Mouse (Mus musculus): ENCODE measurements around the gene Csnk1e.

Csnk1e gene

DNA sequence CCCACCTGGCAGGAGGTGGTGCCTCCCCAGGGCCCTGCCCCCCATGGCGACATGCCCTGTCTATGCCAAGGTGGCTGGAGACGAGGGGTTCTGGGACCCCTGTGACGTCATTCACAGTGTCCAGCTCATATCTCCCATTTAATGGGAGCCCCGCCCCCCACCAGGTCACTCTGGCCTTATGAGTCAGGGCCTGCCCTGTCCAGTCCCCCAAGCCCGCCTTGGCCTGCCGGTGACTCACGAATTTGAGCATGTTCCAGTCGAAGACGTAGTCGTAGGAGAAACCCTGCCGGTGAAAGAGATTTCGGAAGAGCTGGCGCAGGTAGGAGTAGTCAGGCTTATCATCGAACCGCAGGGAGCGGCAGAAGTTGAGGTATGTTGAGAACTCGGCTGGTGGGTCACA is 30.8 kb downstream of the Csnk1e start:
- no peak for DNase-seq (ENCODE audit: low spot score in 2 of 2)

DNA sequence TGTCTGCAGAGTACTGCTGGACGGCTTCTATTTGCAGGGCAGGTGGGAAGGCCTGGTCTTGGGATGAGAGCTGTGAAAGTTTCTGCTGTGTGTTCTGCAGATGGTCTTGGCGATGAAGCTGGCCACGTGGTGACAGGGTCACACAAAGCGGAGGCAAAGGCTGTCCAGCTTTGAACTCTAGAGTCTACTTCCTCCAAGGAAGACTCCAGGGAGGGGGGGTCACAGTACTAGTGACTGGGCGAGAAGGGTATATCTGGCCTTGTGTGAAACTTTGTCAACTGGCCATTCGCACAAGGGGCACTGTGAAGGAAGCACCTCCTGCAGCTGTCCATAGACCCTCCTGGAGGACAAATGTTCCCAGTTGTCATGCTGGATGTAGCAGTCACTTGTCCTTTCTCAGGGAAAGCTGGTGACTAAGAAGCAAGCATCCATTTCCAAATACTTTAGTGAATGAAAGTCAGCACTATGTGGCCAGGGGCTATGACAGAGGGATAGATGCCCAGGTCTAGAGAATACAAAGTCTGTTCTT is 32.6 kb downstream of the Csnk1e start:
- DNase-seq (ENCODE audit: low spot score in 2 of 2): no peak

DNA sequence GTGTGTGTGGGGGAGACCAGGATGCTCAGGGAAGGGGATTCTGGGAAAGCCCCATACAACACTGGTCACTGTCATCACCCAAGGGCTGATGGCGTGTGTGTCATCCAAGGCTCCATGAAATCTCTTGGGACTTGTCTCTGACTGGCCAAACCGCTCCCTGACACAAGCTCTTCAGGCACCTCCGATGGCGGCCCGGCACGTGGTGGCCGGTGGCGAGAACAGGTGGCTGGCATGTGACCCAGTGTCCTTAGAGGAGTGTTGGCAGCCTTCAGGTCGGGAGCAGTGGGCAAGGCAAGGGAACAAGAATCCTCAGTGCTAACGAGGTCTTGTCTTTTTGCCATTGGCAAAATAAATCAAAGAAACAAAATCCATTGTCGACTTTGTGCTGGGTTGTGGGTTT is 36.7 kb downstream of the Csnk1e start:
- no peak for DNase-seq (ENCODE audit: low spot score in 2 of 2)

DNA sequence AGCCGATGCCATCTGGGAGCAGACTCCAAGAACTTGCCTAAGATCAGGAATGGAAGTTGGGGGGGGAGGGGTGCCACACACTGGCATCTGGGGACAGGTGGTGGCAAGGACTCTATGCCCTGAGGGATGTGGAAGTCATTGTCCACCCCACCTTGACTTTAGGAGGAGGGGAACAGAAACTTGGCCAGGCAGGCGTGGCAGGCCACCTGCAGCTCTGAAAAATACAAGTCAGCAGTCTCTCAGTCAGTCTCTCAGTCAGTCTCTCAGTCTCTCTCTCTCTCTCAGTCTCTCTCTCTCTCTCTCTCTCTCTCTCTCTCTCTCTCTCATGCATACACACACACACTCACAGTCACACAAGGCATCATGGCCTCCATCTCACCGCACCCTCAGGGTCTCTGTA is 37.1 kb downstream of the Csnk1e start:
- DNase-seq (ENCODE audit: low spot score in 2 of 2): no peak

DNA sequence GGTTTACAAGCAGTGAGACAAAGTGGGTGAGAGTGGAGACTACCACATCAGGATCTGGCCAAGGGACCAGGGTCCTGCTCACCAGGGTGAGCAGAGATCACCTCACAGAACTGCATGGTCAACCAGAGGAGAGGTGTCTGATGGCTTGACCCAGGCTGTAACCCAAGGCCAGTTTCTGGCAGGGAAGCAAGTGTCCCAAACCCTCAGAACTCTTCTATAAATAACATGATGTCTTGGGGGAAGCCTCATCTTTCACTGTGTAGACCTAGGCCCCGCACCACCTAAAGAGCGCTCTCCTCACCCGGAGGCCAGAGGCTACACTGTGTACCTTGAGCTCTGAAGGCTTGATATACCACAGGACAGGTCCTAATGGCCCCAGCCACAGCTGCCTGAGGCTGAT is 38.0 kb downstream of the Csnk1e start:
- no peak for DNase-seq (ENCODE audit: low spot score in 2 of 2)

DNA sequence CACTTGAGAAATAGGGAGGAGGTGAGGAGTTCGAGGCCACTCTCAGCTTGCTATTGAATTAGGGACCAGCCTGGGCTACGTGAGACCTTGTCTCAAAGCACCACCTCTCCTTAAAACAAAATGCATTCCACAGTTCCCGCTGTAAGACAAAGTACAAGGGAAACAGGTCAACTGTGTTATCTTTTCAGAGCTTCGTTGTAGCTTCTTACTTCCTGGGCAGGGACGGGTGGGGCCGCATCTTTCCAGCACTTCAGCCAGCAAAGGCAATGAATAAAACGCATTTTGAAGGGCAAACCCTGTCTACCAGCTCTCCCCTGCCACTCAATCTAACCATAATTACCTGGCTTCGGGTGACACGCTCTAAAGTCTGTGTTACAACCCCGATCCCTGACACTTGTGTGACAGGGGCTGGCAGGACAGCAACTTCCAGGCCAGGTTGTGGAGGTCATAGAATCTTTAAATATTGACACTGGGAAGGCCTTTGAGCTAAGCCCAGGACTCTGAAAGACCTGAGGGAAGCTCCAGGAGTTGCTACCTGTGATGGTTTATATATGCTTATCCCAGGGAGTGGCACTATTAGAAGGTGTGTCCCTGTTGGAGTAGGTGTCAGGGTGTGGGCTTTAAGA is 38.8 kb downstream of the Csnk1e start:
- DNase-seq (ENCODE audit: low spot score in 2 of 2): no peak

DNA sequence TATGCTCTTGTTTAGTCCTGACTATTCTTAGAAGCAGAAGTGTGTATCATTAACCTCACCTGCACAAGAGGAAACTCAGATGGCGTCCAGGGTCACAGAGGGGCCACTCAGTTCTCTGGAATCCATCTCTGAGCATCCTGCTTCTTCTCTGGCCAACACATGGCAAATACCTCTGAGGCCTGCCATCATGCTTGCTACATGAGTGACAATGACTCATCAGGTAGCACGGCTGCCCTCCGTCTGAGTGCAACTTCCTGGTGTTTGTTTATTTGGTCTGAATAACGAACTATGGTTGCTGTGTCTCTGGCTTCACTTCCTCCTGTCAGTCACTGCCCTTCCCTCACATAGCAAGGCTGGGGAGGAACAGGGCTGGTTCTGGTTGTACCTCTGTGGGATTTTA is 40.9 kb downstream of the Csnk1e start:
- DNase-seq (ENCODE audit: low spot score in 2 of 2): no peak

DNA sequence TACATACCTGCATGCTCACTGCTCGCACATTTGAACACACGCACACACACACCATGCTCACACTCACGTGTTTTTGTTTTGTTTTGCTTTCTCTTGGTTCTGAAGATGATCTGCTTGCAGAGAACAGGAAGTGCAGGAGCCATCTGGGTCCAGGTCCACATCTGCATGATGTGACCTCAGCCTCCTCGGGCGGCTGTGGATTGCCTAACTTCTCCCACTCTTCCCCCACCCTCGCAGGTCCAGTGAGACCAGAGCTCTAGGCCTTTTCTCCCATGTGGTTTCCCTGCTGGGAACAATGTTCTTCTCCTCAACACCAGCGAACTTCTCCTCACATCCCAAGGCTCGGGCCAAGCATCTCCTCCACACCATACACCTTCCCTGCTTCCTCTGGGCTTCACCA is 41.6 kb downstream of the Csnk1e start:
- no peak for DNase-seq (ENCODE audit: low spot score in 2 of 2)

DNA sequence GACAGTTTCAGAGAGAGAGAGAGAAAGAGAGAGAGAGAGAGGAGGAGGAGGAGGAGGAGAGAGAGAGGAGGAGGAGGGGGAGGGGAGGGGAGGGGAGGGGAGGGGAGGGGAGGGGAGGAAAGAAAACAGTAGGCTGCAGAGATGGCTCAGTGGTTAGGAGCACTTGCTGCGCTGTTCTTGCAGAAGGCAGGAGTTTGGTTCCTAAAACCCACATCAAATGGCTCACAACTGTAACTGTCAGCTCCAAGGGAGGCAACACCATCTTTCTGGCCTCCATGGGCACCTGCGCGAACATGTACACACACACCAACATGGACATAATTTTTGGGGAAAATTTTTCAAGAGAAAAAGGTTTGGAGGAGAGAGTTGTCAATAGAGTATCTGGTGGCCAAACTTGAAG is 42.2 kb downstream of the Csnk1e start:
- DNase-seq (ENCODE audit: low spot score in 2 of 2): no peak

DNA sequence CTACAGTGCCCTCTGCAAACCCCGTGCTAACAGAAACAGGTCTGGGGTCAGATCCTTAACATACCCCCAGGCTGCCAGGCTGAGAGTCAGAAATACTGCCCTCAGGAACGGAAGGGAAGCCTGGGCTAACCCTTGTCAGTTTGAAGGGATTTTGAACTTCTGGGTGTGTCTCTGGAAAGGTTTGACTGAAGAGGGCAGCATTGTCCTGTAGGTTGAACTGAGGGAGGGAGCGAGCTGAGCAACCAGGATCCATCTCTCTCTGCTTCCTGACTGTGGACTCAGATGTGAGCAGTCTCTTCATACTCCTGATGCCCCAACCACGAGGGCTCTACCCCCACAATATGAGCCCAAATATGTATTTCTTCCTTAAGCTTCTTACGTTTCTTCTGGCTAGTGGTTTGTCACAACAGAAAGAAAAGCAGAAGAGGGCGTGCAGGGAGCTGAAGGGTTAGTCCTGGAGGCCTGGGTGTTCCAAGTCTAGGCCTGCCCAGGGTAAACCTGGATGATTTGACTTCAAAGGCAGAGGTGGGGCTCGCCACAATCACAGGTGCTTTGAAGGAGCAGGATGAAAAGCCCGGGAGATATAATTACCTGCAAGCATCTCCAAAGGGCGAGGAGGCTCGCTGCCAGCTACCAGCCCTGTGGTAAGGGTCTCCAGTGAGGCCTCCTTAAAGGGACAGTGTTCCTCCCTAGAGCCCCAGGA is 43.9 kb downstream of the Csnk1e start:
- no peak for DNase-seq (ENCODE audit: low spot score in 2 of 2)

DNA sequence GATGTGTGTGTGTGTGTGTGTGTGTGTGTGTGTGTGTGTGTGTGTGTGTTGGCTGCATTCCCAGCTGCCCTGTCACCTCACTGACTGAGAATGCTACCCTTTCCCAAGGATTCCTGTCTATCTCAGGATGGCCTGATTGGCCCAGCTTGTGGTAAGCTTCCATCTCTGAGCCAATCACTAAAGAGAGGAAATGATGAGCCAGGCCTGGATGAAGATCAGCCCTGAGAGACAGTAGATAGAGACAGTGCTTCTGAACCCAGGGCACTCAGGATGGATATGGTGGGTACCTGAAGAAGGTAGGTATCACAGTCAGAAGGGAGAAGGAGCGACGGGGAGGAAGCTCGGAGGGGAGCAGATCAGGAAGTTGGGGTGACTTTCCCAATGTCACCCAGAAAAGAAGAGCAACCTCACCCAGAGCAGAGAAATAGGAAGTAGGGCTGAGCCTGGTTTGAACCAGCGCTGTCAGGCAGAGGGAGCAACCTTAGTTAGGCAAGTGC is 46.2 kb downstream of the Csnk1e start:
- no peak for DNase-seq (ENCODE audit: low spot score in 2 of 2)

DNA sequence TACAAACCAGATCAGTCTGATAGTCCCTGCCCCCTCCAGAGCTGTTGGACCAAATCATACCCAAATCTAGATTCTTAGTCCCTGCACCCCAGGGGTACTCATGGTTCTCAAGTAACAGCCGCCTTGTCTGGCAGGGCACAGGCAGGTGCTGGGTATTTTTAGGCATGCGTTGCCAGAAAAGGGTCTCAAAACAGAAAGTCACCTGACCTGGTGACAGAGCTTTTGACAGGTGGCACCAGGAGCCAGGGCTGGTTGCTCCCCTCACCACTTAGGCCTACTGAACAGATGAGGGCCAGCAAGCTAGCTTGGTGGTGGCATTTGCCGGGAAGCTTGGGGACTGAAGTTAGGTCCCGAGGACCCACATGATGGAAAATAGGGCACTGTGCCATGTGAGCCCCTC is 48.8 kb downstream of the Csnk1e start:
- no peak for DNase-seq (ENCODE audit: low spot score in 2 of 2)

DNA sequence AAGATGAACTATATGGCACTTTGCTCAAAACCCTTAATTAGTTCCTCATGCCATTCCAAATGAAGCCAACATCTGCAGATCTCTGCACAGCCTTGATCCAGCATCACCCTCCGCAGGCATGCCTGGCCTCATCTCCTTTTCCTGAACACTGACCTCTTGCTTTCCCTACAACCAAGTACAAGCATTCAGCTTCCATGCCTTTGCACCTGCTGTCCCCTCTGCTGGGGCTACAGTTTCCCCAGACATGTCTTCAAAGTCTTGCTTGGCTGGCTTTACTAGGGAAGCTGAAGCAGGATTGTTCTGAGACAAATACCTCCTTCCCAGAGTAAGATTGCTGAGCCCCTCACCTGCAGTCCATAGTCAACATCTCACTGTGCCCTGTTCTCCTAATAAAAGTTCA is 51.1 kb downstream of the Csnk1e start:
- no peak for DNase-seq (ENCODE audit: low spot score in 2 of 2)

DNA sequence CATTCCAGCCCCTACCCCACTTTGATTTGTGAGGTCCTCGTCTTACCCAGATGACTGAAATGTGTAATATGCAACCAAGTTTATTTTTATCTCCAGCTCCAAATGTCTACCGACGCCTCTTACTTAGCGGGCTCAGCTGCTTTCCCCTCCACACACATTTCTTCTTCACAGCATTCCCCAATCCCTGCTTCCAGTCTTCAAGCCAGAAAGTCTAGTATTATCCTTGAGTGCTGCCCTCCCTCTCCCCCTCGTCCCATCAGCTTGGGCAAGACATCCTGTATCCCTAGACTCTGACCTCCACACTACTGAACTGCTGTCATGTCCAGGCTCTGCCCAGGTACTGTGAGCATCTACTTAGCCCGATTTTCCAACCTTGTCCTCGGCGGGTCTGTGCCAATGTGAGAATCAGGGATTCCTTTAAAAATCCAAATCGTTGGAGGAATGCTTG is 51.6 kb downstream of the Csnk1e start:
- DNase-seq (ENCODE audit: low spot score in 2 of 2): no peak

DNA sequence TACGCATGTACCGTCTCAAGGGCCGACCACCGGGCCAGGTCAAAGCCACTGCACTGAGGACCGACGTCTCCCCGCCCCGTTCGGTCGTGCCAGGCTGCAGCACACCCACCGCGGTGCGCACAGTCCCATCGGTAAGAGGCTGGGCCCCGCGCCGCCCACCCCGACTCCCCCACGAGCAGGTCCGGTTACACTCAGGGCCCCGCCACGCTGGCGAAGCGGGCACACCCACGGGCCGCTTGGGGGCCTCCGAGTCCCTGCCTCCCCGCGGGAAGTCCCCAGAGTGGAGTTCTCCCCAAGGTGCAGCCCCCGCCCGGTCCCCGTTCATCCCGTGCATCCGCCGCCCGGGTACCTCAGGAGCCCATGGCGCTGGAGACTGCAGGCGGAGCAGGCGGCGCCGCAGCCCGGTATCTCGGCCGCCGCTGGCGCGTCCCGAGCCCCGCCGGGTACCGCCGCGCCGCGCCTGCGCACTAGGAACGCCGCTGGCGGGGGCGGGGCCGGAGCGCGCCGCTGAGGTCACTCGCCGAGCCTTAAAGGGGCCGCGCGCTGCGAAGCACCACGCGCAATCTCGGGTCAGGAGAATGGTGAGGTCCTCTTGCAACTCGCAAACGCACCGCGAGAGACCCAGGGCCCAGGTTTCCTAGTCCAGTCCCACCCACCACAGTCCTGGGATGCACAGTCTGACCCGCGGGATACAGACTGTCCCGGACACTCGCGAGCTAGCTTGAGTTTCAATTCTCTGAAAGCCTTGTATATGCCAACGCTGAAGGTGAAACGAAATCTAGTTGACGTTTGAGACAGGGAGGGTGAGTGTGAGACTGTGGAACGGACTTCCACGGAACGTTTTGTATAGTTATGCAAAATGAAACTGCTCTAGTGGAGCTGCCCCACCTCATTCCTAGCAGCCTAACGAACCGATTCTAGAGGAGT is 52.3 kb downstream of the Csnk1e start, which contains the start of gene Tmem184b:
Tmem184b (minus strand) TSS at position 734 of the 927 bp plus-strand sequence.
- peak; percentile 73 to 86 for DNase-seq (ENCODE audit: low spot score in 2 of 2)

DNA sequence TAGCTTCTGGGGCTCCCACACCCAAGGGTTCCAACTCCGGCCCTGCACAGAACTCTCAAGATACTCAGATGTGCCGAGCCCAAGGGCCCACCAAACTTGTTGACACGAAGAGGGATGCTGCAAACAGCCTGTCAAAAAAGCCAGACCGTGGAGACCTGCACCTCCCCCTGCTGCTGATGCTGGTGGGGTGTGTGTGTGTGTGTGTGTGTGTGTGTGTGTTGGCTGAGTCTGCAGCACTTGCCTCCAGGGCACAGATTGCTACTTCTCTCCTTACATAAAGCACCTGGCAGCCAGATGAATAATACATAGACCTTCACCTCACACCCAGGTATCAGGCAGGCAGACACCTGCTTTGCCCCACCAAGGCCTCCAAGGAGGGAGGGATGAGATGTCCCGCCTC is 53.2 kb downstream of the Csnk1e start:
- no peak for DNase-seq (ENCODE audit: low spot score in 2 of 2)

DNA sequence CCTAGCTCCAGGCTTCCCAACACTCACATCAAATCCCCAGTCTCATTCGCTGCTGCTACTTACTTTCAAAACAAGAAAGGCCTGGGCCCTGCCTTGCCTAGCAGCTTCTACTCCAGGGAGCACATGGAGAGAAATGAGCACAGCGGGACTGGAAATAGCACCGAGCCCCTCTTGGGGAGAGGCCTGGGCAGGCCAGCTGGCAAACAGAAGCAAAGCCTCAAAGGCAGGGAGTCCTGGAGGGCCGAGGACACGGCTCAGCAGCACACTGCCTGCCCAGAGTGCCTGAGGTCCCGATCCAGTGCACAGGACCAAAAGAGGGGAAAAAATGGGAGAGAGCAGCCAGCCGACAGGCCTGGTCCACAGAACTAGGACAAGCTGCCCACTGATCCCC is 54.4 kb downstream of the Csnk1e start:
- DNase-seq (ENCODE audit: low spot score in 2 of 2): no peak

DNA sequence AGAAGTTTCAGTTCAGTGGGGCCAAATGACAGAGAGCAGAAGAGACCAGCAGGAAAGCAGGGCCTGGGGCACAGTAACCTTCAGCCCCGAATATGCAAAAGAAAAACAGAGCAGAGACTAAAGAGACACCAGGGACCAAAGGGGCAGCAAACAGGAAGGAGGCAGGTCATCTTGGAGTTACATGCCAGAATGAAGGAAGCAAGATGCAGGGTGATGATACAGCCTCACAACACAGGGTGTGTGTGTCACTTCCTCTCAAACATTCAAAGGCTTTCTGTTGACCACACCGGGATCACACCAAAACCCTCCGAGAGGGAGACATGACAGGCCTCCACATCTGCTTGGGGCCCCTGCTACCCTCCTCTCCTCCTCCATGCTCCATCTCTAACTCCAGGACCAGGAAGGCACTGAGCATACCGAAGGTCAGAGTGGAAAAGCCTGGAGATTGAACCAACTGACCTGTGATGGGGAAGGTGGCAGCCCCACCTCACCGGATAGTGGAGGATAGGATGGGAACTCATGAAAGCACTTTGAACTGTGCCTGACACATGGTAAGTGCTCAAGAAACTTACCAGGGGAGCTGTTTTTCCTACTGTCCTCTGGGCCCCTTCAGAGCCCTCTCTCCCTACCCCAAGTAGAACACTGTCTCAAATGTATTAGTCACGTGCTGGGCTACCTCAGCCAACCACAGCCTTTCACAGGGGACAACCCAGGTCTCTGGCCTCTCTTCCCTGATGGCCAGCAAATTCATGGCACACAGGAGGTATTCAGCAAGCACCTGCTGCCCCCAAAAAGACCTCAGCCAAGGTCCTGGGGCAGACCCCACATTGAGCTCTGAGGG is 55.0 kb downstream of the Csnk1e start:
- no peak for DNase-seq (ENCODE audit: low spot score in 2 of 2)

DNA sequence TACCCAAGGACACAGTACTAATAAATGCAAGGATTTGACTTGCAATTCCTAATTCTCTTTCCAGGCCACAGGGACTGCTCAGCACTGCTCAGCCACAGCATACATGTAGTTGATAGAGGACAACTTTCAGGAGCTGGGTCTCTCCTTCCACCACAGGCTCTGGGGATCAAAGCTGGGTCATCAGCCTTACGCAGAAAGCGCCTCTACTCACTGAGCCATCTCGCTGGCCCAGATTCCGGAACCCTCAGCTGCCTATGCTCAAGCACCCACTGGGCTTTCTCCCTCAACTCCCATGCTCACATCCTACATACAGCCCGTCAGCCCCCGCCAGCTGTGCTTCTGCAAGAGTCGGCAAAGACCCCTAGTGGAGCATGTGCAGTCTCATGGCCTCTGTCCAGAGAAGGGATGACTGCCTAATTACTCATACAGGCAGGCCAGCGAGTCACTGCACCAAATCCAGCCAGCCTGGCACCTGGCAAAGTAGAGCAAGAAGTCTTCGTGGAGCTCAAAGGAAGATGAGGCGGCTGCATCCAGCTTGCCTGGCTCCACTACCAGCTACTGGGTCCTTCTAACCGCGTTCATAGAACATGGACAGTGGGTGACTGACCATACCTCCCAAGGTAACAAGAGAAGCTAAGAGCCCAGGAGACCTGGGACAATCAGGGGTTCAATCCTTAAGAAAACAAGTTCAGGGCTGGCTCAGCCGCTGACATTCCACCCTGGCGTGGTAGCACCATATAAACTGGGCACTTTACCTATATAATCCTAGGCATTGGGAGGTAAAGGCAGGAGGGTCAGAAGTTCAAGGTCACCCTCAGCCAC is 55.9 kb downstream of the Csnk1e start:
- no peak for DNase-seq (ENCODE audit: low spot score in 2 of 2)

DNA sequence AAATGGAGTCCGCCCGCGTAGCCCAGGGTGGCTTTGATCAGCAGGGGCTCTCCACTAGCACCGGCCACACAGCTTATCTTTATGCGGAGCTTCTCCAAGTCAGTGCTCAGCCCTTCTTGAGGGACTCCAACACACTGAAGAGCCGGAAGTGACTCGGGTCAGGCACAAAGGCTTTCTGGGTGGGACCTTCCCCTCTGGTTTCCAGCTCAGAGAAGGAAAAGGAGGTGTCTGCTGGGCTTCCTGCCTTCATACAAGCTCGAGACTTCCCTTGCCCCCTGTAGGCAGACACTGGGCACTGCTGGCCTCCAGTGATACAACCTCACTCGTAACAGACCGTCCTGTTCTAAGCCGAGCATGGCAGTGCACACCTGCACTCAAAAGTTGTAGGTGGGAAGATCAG is 58.6 kb downstream of the Csnk1e start:
- DNase-seq (ENCODE audit: low spot score in 2 of 2): no peak
